Comparison of ENCODE assay signal across 9 mouse cellular contexts in genomic region chr5:64860900-64861470, GRCm38 (mm10). TPM values are rescaled to one million over a fixed set of nuclear protein-coding genes. Genes with fewer than 3 reads are reported as not detected.
DNase-seq lines count a peak whose midpoint lies in the region; ATAC-seq lines count a peak whose summit lies in the region.
"Had no signal": no experiment of that assay in that cellular context is flagged by ENCODE, and none has a peak within 500 bp of the region (broad histone marks: within the 10 kb centered on the region; RNA-seq: fewer than 3 reads in every experiment).

No protein-coding gene starts in this region.

- H3K9ac ChIP-seq in heart, embryonic 12.5 days, result no peak overlapping the region
- H3K9ac ChIP-seq in limb, embryonic 13.5 days, result peak overlapping the region; percentile 45; the same call in 1 of the 2 replicates
- H3K9ac ChIP-seq in forebrain, embryonic 15.5 days (replicated peaks), result no peak overlapping the region
- H3K9ac ChIP-seq: neural tube, embryonic 12.5 days had no signal

- H3K9me3 ChIP-seq in heart, embryonic 12.5 days (replicated peaks), result peaks cover 3% of the 10 kb centered on the region
- peaks cover 2% of the 10 kb centered on the region; the same call in 1 of the 2 replicates for H3K9me3 ChIP-seq in limb, embryonic 13.5 days
- no peaks in the 10 kb centered on the region for H3K9me3 ChIP-seq in forebrain, embryonic 15.5 days
- H3K9me3 ChIP-seq: neural tube, embryonic 12.5 days had no signal

- ATAC-seq in heart, embryonic 12.5 days (ENCODE audit: insufficient number of reproducible peaks, low FRiP score), result no peak
- no peak for ATAC-seq in limb, embryonic 13.5 days (ENCODE audit: low FRiP score, low read depth)
- no peak for ATAC-seq in forebrain, embryonic 15.5 days (replicated peaks)

- no peak overlapping the region for H3K4me3 ChIP-seq in heart, embryonic 12.5 days
- H3K4me3 ChIP-seq in limb, embryonic 13.5 days, result no peak overlapping the region
- no peak overlapping the region for H3K4me3 ChIP-seq in forebrain, embryonic 15.5 days
- H3K4me3 ChIP-seq: neural tube, embryonic 12.5 days had no signal

- H3K27me3 ChIP-seq in heart, embryonic 12.5 days (replicated peaks), result no peaks in the 10 kb centered on the region
- no peaks in the 10 kb centered on the region for H3K27me3 ChIP-seq in limb, embryonic 13.5 days
- no peaks in the 10 kb centered on the region for H3K27me3 ChIP-seq in forebrain, embryonic 15.5 days
- H3K27me3 ChIP-seq: neural tube, embryonic 12.5 days had no signal

- H3K4me1 ChIP-seq in heart, embryonic 12.5 days (replicated peaks), result peaks cover 34% of the 10 kb centered on the region
- peaks cover 28% of the 10 kb centered on the region for H3K4me1 ChIP-seq in limb, embryonic 13.5 days
- H3K4me1 ChIP-seq in forebrain, embryonic 15.5 days, result peaks cover 20% of the 10 kb centered on the region

- peak; percentile 31 for DNase-seq in ovary, adult 18-20 months (ENCODE audit: low spot score)
- no peak for DNase-seq in ovary, postnatal 10 days (ENCODE audit: low spot score)
- DNase-seq in spleen, postnatal 4 days (ENCODE audit: low spot score in 2 of 2), result peak; percentile 58 to 77
- no peak for DNase-seq in right cerebral cortex, adult 18-20 months
- DNase-seq in embryo, embryonic 11 days, result no peak

- peak overlapping the region; percentile 41 for H3K4me2 ChIP-seq in heart, embryonic 12.5 days
- H3K4me2 ChIP-seq in limb, embryonic 13.5 days (replicated peaks), result peak overlapping the region; percentile 39
- H3K4me2 ChIP-seq in forebrain, embryonic 15.5 days (replicated peaks), result no peak overlapping the region
- H3K4me2 ChIP-seq: neural tube, embryonic 12.5 days had no signal

- WGBS in heart, embryonic 12.5 days, result 47% methylated on average over 5 of the region's 5 CpGs
- 53% methylated on average over 5 of the region's 5 CpGs for WGBS in limb, embryonic 13.5 days
- 55% methylated on average over 5 of the region's 5 CpGs for WGBS in forebrain, embryonic 15.5 days

- H3K36me3 ChIP-seq in heart, embryonic 12.5 days, result no peaks in the 10 kb centered on the region
- H3K36me3 ChIP-seq in limb, embryonic 13.5 days, result no peaks in the 10 kb centered on the region
- no peaks in the 10 kb centered on the region for H3K36me3 ChIP-seq in forebrain, embryonic 15.5 days
- H3K36me3 ChIP-seq: neural tube, embryonic 12.5 days had no signal

- H3K27ac ChIP-seq in heart, embryonic 12.5 days (ENCODE audit: poor library complexity, severe bottlenecking), result peak overlapping the region; percentile 48
- H3K27ac ChIP-seq in limb, embryonic 13.5 days, result peak overlapping the region; percentile 59; the same call in 1 of the 2 replicates
- no peak overlapping the region for H3K27ac ChIP-seq in forebrain, embryonic 15.5 days (replicated peaks)
- H3K27ac ChIP-seq: neural tube, embryonic 12.5 days had no signal

RNA-seq across cellular contexts. Expression of gene Klf3, which starts 57.8 kb away (rescaled TPM):
- 66.9 and 69.7 TPM in 2 replicates for polyA plus RNA-seq in heart, embryonic 12.5 days (2016; fragmentation: Nextera tagmentation; extraction: Ambion mirVana)
- 44.9 and 46.1 TPM in 2 replicates for polyA plus RNA-seq in limb, embryonic 13.5 days (2015; fragmentation: Nextera tagmentation; extraction: Ambion mirVana)
- polyA plus RNA-seq in forebrain, embryonic 15.5 days (2015; fragmentation: Nextera tagmentation; extraction: Ambion mirVana), result 33.0 and 34.0 TPM in 2 replicates

Comparison
In these comparisons a context has a peak if more than half of its experiments do, and no peak if none do; other contexts are left out.
1. DNase-seq: peak in ovary, adult 18-20 months (single experiment) and spleen, postnatal 4 days (2 of 2); none in ovary, postnatal 10 days (single experiment), right cerebral cortex, adult 18-20 months (single experiment) and embryo, embryonic 11 days (single experiment).